Mouse (Mus musculus): ENCODE results near the gene Arhgap8.

The Arhgap8 gene

GRCm38 (mm10) chr15:84800132-84800531, 80.3 kb downstream of the Arhgap8 start:
- DNase-seq (ENCODE audit: low spot score), result no peak

- peak; percentile 61 for DNase-seq (ENCODE audit: low spot score)
These were observed 83.8 kb downstream of the Arhgap8 start for GRCm38 (mm10) chr15:84803685-84804084.

DNA sequence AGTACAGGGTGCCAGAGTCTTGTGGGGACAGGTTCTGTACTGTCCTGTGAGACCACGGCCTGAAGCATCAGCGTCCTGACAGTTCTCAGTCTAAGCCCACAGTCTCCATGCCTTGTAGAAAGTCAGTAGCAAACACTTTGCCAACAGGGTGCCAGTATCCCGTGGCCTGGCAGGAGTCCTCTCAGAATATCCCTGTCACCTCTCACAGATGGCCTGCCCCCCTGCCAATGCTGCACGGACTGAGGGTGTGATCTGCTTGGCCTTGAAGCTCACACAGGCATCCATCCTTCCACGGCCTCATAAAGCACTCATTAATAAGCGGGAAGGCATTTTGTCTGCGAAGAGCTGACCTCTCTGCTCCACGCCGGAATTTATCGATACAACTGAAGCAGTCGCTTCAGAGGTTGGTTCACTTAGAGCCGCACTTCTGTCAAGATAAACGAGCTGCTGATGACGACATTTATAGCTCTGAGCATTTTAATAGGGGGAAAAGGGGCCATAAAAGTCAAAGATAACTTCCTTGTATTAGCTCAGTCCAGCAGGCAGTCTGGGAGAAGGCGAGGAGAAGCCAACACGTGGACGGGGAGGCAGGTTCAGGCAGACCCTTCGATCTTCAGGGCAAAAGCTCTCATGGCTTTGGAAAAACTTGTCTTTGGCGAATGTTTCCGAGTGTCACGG, 89.6 kb downstream of the Arhgap8 start:
- peak; percentile 26 for DNase-seq (ENCODE audit: low spot score)

DNA sequence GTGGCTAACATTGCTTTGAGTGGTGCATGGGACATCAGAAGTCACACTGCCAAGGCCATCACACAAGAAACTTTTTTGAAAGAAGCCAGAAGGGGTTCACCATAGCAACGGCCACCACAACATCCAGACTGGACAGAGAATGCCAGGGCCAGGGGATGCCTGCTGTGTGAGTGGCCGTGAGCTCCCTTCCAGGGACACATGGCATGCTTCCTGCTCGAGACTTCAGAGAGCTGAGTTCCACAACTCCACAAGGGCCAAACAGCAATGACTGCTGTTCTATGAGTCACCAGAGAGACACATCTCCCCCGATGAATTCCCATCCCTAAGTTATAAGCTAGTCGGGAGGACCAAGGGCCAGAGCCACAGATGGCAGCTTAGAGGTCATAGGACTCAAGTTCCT, 91.3 kb downstream of the Arhgap8 start:
- no peak for DNase-seq (ENCODE audit: low spot score)

DNA sequence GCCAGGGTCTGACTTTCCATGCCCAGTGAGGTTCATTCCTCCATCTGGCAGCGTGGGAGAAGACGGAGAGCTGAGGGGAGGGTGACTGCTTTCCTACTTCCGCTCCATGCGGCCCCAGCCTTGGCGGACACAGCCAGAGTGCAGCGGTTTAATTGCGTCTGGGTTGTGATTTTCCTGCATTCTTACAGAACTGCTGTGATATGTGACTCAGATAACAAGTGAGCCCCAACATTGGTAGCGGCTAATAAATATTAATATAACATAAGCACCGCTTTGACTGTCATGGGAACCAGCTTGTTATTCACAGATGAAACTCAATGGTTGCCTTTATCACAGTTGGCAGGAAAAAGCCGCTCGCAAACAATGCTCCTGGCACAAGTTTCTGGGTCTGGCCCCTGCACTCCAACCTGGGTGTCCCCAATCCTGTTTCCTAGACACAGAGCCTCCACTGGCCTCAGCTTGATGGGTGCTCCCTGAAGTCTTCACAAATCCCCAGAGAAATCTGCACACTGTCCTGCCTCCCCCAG, 93.0 kb downstream of the Arhgap8 start:
- DNase-seq (ENCODE audit: low spot score), result no peak

DNA sequence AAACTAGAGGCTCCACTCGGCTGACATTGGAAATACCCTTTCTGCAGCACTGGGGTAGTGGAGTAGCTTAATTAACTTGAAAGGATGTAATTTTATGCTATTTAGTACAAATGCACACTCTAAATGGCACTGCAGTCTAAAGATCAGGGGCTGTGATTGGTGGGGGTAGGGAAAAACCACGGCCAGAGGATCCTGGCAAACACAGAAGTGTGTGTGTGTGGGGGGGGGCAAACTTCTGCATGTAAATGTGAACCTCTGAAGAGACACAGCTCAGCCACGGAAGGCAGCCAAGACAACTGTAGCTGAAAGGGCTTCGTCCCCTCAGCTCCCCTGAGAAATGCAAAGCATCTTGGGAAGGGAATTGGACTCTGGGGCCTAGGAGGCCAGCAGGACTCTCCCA, 95.3 kb downstream of the Arhgap8 start:
- no peak for DNase-seq (ENCODE audit: low spot score)

DNA sequence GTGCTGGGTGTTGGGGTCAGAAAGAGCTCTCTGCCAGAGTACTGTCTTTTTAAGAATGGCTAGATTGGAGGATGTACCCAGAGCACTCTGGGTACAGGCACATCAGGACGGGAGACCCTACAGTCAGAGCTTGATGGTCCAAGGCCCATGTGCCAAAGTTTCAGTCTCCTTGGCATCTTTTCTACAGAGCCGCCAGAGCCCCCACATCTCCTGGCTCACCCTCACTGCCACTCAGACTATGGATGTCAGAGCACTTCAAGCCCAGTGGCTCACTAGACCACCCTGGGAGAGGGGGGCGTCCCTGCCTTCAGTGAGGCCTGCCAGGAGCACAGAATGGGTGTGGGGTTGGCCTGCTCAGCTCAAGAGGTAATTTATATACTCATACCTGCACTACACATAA, 97.7 kb downstream of the Arhgap8 start:
- no peak for DNase-seq (ENCODE audit: low spot score)

GRCm38 (mm10) chr15:84818284-84818683, 98.4 kb downstream of the Arhgap8 start:
- DNase-seq (ENCODE audit: low spot score), result no peak

- DNase-seq (ENCODE audit: low spot score), result no peak
These were observed 101.0 kb downstream of the Arhgap8 start for GRCm38 (mm10) chr15:84820811-84821210.

Data from embryo, embryonic 10 days (tissue).